Mouse (Mus musculus) lung, adult 2 months (tissue): ENCODE results near the gene Vti1a.

Experiments used
- CTCF ChIP-seq: fragments of 200-500 bp; IDR thresholded peaks from 2 replicates; pipeline ENCODE4 v1.5.1; 2011; ENCODE audit warnings: mild to moderate bottlenecking, low read length, control low read depth; ENCODE audit not compliant: insufficient read depth
- POLR2A ChIP-seq: fragments of 200-500 bp; IDR thresholded peaks from 2 replicates; pipeline ENCODE4 v1.6.1; 2011; ENCODE audit warnings: low read depth, mild to moderate bottlenecking, control low read depth, low read length, borderline replicate concordance; ENCODE audit errors: extremely low read depth

DNA sequence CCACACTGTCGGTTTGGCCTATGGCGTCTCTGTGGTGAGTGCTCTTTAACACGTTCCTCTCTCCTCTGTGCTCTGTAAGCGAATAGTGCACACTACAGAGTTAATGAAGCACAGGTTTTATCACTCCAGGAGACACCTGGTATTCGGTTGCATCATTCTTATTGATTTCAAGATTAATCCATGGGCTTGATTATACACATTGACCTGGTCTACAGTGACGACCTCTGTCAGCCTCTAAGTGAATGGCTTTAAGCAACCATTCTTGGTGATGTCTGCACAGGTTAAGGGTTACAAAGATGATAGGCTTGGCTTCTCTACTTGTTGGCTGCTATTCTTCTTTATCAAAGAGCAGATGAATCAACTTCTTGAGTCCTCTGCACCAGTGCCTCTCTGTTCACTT lies 234.1 kb downstream of the Vti1a start:
- no peak for TF ChIP-seq CTCF
- no peak for TF ChIP-seq POLR2A
